Mouse (Mus musculus): Measurements from ENCODE around the gene Tgif2lx1.
"Not testable (repeated sequence)": the region's sequence is repeated elsewhere in the genome, so short reads cannot be mapped to it uniquely, and the experiment has no call there.

The Tgif2lx1 gene

DNA sequence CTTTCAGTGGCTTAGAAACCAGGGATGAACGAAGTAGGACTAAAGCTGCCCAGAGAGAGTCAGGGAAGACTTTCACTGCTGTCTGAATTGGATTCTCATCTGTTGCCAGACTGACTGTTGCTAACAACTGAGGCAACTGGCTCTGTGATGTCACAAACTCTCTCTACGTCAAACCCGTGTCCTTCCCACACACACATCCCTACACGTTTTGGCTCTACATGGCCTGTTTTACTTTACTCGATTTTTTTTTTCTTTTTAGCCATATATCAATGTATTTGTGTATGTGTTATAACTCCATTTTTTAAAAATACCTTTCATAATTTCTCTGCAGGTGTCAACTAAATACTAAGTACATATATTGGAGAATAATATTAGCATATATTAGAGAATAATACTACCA, at the start of gene Tgif2lx1:
Gene Tgif2lx1, minus strand, starts transcription at position 101 of the 400 bp plus-strand sequence.
- not testable (repeated sequence) for DNase-seq (ENCODE audit: low spot score)

Measured in c-Kit-positive CD71-positive TER-119-positive erythroid progenitor cells, embryonic 14.5 days (primary cell).